Mouse (Mus musculus) adrenal gland, postnatal 10 days (tissue): ENCODE results near the gene Oas1f. TPM values are rescaled to one million over a fixed set of nuclear protein-coding genes. Genes with fewer than 3 reads are reported as not detected.
"Not testable (repeated sequence)": the region's sequence is repeated elsewhere in the genome, so short reads cannot be mapped to it uniquely, and the experiment has no call there.

ENCODE experiments used
- DNase-seq: peaks from one replicate; pipeline ENCODE4 v3.0.0; 2021; ENCODE audit warnings: mixed read lengths
- total RNA-seq, 2 experiments: library from RNA; stranded (reverse); gene quantifications; 2 replicates each; pipeline ENCODE4 v1.2.3; 2021

The Oas1f gene
- total RNA-seq, 2 experiments from 2014 or later: not detected

DNA sequence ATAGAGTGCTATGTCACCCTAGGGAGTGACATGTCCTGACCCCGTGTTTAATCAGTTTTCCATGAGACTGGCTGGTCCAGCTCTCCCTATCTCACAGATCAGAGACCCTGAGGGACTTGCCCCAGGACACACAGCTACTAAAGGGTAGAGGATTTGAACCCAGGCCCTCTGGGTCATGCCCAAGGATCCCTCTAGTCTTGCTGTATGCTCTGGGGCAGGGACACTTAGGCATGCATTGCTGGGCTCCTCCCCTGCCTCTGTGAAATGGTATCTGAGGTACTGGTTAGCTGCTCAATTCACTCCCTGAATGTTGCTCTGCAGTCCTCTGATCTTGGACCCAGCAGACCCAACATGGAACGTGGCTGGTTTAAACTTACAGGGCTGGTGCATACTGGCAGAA lies 24.3 kb downstream of the Oas1f start:
- DNase-seq: no peak

DNA sequence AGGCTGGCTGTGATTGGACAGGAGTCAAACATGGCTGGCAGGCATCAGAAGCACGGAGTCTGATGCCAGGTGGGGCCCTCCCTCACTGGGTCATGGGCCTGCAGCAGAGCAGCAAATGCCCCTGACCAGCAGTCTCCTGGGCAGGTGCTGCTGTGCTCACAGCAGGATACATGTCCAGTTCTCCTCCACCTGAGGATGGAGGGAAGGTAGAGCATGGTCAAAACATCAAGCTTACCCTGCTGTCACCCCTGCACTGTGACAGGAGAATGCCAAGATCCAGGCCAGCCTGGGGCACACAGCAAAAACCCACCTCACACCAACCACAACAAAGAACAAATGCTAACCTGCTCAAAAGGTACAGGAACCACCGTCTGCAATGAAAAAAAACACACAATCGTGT lies 29.7 kb downstream of the Oas1f start:
- not testable (repeated sequence) for DNase-seq

DNA sequence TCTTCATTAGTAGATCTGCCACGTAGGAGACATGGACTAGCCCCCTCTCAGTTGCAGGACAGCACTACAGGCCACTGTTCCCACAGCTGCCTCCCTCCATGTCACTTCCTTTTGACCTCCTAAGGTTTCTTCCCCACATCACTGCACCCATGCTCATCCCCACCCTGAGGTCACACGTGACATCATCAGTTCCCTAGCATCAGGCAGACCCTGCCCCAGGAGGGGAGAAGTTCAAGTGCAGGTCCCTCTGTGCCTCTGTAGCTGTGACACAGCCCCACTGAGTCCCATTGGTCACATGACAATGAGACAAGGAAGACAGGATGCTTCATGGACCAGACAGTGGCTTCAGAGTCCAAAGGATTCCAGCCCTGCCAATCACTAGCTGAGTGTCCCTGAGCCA lies 30.2 kb downstream of the Oas1f start:
- DNase-seq: not testable (repeated sequence)

DNA sequence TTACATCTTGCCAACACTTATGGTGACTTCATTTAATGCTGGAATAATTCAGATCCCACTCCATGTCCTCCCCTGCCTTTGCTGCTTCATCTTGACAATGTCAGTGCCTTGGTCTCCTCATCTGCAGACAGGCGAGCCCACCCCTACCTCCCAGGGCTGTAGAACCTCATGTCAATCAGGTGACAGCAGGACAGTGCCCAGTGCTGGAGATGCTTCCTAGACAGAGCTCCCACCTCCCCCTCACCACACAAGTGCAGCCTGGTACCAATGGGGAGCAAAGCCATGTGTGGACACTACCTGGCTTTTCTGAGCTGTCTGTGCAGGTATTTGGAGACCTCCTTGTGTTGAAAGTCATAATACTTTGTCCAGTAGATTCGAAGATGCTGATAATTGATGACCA lies 31.6 kb downstream of the Oas1f start:
- not testable (repeated sequence) for DNase-seq

DNA sequence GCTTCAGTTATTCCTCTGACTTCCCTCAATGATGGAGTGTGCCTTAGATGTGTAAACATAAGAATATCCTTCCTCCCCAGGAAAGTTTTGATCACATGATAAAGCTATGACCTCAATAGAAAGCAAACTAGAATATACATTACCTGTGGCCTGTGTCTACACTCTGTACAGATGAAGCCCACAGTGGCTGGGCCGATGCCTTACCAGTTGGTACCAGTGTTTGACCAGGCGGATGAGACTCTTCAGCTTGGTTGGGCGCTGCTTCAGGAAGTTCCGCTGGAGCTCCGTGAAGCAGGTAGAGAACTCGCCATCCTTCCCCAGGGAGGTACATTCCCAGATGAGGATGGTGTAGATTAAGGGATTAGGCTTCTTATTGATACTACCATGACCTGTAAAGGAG lies 34.5 kb downstream of the Oas1f start:
- not testable (repeated sequence) for DNase-seq

DNA sequence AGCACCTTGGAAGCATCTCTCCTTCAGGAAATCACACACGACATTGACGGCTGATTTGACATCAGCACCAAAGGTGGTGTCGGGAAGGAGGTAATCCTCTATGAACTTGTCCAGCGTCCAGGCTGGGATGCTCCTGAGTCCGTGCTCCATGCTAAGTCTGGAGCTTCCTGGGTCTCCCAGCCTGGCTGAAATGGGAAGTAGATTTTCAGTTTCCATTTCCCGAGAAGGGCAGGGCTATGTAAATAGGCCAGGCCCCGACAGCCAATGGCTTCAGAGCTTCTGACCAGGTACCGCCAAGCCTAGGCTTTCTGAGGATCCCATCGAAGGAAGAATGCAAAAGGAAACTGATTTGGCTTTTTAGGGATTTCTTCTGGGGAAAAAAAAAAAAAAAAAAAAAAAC lies 40.2 kb downstream of the Oas1f start, which contains the start of gene Oas1g:
Oas1g (minus strand) TSS at position 201 of the 400 bp plus-strand sequence.
- not testable (repeated sequence) for DNase-seq

DNA sequence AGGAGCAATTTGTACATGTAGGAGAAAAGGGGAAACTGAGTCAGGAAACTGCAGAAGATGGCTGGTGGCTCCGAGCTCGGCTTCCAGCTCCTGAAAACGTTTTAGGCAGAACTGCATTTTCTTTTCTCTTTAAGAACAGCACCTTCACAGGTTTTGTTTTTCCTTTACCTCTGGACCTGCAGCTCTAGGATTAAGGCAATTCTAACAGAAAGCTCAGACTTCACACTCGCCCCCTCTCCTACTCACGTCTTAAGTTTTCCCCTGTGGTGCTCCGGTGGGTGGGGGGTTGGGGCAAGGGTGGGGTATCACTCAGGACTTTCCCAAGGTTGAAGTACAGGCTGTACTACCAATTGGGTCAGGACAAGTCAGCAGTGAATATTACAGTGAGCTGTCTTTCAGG lies 40.7 kb downstream of the Oas1f start:
- DNase-seq: no peak

DNA sequence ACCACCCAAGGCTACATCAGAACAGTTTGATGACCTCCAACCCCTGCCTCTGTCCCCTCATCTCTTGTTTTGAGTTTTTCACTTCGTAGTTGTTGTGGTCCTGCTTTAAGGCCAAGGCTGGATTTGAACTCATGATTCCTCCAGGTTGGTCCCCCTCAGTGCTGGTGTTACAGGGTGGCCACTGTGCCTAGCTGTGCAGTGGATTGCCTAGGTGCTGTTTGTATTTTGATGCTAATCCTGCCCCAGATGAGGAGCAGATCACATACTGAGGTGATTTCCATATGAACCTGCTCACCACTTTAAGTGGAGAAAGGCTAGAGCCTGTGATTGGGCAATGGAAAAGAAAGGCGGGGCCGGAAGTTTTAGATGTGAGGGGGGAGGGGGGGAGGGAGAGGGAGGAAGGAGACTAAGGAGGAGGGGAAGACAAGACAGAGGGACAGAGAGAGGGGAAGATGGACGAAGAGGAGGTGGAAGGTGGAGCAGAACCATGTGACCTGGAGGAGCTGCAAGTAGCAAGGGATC lies 41.2 kb downstream of the Oas1f start:
- not testable (repeated sequence) for DNase-seq

DNA sequence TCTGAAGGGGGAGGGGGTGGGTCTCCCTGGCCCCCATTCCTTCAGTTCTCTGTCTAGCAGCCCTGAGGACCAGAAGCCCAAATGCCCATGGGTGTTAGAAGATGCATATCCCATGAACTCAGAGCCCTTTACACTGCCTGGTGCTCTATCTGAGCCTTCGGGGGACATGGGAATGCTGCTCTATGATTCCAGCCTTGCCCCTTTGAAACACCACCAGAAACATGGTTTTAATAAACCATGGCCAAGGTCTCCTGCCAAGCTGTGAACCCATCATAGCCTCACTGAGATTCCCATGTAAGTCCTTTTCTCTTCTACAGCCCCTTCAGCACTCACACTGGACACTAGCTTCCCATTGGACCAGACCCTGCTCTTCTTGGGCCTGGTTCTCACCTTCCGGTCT lies 42.9 kb downstream of the Oas1f start:
- no peak for DNase-seq

DNA sequence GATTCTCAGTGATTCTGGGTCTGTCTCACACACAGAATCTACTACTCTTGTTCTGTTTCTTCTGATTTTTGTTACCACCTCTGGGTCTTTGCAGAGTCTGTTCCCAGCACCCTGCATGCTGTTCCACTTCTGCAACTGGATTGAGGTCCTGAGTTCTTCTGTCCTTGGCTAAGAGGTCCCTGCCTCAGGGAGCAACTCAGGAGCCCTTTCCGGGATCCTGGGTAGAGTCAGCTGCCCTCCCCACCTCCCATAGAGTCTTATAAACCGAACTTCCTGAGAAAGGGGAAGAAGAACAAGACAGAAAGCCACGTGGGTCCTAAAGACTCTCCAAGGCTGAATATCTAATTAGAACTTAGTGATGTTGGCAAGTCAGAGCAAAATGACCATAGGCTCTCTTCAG lies 43.8 kb downstream of the Oas1f start:
- no peak for DNase-seq

DNA sequence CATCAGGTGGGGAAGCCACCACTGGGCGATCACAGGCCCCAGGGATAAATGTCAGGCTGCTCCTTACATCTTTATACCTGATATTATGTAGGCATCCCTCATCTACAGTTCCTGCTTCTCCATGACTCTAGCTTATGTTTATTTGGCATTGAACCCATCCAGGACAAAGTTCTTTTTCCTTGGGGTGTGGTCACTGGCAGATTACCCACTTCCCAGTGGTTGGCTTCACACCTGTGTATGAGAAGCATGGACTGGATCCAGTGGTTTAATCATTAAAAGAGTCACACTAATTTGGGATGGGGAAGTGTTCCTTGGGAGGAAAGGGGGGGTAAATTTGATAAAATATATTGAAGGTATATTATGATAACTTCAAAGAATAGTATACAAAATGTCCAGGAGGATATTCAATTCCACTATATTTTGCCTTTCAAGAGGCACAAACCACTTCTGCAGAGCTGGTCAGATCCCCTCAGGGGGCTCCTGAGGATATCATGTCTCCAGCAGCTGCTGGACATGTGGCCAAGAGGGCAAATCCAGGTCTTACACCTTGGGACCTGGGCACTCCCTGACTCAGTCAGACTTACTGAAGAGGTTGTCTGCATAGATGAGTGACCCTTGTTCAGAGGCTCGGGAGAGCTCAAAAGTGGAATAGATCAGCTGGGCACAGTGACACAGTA lies 44.5 kb downstream of the Oas1f start:
- not testable (repeated sequence) for DNase-seq

DNA sequence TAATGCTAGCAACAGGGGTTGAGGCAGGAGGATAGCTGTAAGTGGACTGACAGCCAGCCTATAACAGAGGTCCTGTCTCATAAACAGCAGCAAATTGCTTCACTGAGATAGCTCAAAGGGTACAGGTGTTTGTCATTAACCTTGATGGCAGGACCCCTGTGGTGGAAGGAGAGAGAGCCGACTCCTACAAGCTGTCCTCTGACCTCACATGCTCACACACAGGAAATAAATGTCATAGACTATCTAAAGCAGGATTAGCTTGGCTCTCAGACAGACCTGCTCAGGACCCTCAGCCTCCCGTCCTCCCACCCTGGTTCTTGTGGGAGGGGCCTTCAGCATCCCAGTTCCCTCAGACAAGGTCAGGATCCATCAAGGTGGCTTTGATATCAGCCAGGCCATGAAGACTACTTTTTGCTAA lies 45.1 kb downstream of the Oas1f start:
- DNase-seq: no peak

DNA sequence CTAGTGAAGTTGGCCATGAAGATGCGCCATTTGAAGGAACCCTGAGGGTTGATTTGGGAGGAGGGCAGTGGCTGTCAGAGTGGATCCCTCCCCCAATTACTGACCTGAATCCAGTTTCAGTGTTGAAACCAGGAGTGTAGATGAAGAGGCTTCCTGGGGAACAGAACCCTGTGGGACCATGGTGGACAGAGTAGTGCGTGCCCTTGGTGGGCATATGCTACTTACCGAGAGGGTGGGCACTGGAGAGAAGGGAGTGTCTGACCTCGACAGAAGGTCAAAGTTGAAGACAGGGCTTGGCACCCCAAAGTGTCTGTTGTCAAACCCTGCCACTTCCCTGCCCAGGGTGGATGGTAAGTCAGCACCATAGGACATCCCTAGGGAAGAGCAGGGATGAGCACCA lies 46.7 kb downstream of the Oas1f start:
- not testable (repeated sequence) for DNase-seq

DNA sequence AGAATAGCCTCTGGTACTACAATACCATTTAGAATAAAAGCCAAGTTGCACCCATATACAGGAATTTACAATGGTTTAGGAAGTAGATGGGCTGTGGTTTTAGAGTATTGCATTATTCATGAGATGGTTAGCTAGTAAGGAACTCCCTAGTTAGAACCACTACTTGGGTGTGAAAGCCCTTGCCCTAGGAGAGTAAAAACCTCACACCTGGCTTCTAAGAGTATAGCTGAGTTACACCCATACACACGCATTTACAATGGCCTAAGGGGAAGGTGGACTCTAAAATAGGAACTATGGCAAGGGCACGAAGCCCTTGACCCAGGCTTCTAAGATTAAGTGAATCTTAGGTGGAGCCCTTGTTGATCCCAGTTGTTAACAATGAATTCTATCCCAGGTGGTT lies 47.5 kb downstream of the Oas1f start:
- DNase-seq: not testable (repeated sequence)

DNA sequence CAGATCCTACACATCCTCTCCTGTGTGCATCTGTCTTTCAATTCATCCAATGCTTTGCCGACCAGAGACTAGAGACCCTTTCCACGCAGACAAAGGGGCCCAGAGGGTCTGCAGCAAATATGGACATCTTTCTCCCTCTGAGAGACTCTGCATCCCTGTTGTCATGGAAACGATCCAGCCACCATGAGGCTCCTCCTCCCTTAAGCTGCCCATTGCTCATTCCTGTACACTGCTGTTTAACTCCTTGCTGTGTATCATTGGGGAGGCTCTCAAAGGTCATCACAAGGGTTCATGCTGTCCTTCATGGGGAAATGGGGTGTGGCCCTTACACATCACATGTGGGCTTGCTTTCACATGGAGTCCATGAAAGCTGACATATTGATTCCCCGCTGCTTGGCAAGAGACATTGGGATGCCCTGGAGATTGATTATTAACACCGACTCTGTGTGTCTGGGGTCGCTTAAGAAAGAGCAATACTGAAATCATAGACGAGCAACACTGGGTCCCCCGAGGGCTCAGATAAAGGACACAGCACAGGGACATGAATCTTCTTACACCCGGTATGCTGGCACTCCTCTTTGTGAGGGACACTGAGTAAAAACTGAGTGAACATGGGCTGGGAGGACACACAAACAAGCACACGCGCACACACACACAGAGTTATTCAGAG lies 48.2 kb downstream of the Oas1f start:
- DNase-seq: no peak

DNA sequence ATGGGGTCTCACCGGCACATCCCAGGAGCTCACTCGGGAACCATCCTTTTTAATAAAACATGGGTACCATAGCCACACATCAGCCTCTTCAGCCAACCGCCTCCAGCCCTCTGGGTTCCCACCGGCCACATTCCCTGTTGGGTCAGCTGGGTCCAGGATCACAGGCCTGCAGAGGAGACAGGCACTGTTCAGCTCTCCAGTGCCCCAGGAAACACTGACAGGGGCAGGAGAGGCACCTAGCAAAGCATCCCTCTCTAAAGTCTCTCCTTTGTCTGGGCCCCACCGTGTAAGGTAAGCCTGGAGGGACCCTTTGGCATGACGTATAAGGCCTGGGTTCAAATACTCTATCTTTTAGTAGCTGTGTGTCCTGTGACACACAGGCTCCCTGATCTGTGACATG lies 51.1 kb downstream of the Oas1f start:
- DNase-seq: no peak

DNA sequence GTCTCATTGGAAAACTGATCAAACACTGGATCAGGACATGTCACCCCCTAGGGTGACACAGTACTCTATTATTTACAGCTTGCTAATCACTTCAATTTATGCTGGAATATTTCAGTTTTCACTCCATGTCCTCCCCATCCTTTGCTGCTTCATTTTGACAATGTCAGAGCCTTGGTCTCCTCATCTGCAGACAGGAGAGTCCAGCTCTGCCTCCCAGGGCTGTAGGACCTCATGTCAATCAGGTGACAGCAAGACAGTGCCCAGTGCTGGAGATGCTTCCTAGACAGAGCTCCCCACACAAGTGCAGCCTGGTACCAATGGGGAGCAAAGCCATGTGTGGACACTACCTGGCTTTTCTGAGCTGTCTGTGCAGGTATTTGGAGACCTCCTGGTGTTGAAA lies 51.6 kb downstream of the Oas1f start:
- no peak for DNase-seq

DNA sequence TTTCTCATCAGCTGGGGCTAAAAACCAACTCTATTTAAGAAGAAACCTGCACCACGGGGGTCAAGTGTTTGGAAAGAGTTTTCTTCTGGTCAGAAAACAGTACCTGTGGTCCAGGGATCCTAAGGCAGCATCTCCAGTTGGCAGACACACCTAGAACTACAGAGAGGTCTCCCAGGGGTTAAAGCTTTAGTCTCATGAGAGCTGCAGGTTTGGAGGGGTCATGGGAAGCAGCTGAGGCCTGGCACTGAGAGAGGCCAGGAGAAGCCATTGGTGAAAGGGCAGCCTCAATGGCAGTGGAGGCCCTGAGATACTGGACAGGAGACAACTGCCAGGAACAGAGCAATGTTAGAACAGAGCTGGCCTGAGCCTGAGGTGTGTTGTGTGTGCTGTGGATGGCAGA lies 53.5 kb downstream of the Oas1f start:
- DNase-seq: no peak

DNA sequence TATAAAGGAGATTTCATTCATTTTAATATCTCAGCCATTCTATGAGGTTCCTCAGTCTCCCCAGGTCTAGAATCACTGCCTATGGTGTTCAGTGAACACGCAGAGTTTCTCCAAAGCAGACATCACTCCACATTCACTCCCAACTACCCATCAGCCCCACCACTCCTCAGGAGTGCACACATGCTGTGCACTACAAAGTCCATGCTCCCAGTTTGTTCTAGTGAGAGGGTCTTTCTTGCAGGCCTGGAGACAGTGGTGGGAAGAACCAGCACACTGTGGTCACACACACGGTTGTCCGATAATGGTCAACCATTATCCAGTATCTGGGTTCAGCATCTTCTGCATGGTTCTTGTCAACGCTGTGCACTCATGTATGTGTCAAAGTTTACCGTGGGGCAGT lies 54.9 kb downstream of the Oas1f start:
- no peak for DNase-seq

DNA sequence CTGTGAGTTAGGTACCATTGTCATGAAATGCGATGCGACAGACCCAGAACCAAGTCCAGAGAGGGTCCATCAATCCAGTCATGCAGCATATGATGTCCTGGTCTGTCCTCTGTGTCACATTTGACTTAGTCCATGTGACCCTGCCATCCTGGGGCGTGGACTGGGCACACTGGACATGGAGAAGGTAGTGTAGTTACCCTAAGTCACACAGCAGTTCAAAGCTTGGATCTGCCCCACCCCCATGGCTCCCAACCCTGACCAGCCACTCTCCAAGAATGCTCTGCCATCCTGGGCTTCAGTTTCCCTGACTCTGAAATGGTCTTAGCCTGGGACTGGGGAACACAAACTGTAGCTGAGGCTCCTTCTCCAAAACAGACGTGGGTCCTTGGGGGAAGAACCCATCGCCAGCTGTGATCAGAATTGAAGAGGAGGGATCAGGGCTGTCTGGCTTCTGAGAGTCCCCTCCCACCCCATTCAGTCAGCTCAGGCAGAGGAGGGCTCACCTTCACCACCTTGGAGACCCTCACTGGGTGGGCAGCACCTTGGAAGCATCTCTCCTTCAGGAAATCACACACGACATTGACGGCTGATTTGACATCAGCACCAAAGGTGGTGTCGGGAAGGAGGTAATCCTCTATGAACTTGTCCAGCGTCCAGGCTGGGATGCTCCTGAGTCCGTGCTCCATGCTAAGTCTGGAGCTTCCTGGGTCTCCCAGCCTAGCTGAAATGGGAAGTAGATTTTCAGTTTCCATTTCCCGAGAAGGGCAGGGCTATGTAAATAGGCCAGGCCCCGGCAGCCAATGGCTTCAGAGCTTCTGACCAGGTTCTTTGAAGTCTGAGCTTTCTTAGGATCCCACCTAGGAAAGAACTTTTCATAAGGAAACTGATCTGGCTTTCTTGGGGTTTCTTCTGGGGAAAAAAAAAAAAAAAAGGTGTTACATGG lies 59.9 kb downstream of the Oas1f start, which contains the start of gene Oas1a:
Oas1a (minus strand) TSS at position 731 of the 943 bp plus-strand sequence.
- not testable (repeated sequence) for DNase-seq
